Mouse (Mus musculus) spleen, postnatal 36 days (tissue): ENCODE measurements around the gene Fxr1.
"Not testable (repeated sequence)": the region's sequence is repeated elsewhere in the genome, so short reads cannot be mapped to it uniquely, and the experiment has no call there.

Experiments
- DNase-seq, 2 experiments: peaks; one replicate each; pipeline ENCODE4 v3.0.0; 2022; ENCODE audit warnings: low spot score in 2 of 2, mixed read lengths in 1 of 2

Fxr1 gene

DNA sequence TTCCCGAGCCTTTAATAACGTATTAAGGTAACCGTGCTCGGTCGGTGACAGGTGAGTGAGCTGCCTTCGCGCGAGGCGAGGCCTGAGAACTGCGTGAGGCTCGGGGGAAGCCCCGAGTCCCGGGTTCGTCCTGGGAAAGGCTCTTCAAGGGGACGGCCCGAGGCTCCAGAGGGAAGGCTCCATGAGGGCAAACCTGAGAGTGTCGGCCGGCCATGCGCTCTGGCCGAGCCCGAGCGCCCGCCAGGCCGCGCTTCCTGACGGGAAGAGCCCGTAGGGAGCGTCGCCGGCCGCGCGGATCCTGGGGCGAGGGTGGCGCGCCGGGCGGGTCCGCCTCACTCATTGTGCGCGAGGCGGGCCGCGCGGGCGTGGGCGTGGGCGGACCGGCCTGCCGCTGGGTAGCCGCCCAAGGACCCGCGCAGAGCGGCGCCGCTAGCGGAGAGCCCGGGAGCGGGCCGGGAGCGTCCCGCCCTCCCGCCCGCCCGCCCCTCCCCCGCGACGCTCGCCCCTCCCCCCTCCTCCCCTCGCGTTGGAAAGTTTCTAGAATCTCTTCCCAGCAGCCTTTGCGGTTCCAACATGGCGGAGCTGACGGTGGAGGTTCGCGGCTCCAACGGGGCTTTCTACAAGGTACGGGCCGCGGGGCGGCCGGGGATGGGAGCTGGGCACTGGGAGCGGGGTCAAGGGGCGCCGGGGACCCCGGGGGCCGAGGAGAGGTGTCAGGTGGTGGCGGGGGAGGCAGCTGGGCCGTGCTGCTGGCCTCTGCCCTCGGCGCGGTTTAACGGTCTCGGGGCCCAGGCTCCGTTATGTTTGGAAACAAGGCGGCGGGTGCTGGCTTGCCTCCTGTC lies at the start of gene Fxr1:
TSS of gene Fxr1 (plus strand) at position 404 of the 842 bp plus-strand sequence.
- peak; percentile 77 to 79 for DNase-seq

DNA sequence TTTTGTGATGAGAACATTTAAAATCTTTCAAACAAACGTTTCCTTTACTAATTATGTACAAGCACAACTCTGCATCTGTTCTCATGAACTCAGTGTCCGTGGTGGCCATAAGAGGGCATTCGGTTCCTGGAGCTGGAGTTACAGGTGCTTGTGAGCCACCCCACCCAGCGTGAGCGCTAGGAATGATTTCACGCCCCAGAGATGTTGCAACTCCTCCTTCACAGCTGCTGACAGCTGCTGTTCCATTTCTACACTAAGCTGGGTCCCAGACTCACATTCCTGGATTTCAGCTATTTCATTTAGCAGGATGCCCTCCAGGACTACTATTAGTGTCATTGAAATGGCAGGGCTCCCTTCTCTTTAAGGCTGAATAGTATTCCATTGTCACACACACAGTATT lies 40.3 kb upstream of the Fxr1 start:
- no peak for DNase-seq

DNA sequence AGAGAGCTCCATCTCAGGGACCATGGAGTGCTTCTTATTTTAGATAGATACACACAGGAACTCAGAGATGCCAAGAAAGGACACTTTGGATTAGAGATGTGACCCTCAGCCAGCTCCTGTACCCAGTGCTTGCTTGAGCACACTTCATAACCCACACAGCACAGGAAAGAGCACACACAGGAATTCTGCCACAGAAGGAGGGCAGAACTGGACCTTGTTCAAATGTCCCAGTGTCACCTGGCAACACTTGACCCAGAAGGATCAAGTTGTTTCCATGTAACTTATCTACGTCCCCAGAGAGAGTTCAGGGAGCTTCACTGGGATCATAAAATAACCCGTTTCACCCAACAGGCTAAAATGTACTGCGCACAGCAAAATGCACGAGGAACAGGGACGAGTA lies 37.0 kb upstream of the Fxr1 start:
- DNase-seq, result no peak

DNA sequence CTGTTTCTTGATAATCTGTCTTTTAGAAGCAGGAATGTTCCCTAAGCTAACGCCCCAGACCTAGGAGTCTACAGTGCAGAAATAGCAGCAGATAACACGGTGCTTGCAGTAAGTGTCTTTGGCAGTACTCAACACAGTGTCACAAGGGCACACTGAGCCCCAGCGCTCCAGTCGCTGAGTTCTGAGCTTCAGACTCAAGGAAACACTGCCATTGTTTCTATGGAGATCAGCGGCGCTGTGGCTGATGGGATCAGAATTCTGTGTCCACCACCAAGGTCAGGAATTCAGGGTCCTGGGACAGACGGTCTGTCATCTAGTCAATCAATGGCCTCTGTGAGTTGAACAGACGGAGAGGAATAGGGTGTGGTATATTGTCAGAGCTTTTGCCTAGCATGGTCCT lies 30.4 kb upstream of the Fxr1 start:
- DNase-seq, result no peak

DNA sequence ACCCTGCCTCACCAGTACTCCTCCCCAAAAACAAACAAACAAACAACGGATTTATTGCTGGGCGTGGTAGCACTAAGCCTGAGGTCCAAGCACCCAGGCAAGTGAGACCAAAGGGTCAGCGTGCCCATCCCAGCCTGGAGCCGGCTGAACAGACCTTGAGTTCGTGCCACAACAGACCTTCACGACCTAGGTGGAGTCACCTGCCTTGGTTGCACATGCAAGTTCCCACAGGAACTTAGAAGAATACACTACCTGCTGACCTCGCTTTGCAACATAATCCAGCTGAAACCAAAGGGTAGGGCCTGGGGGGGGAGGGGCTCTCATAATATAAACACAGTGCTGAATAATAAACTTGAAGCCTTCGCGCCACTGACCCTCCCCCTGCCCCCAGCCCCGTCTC lies 29.3 kb upstream of the Fxr1 start:
- DNase-seq, result no peak

DNA sequence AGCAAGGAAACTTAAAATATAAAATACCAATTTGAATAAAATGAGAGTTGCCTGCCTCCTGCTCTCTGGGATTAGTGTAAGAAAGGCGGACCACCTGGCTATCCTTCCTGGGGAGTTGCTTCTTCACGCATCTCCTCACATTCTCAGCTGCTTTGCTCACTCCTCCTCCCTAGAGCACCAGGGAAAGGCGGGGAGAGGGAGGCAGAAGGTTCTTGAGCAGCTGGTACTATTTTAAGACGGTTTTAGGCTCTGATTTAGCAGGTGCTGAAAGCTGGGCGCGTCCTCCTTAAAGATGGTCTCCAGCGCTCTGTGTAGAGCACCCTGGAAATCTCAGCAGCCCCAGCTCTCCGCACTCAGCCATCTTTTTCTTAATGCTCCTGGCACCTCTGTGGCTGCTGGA lies 28.8 kb upstream of the Fxr1 start:
- no peak for DNase-seq

DNA sequence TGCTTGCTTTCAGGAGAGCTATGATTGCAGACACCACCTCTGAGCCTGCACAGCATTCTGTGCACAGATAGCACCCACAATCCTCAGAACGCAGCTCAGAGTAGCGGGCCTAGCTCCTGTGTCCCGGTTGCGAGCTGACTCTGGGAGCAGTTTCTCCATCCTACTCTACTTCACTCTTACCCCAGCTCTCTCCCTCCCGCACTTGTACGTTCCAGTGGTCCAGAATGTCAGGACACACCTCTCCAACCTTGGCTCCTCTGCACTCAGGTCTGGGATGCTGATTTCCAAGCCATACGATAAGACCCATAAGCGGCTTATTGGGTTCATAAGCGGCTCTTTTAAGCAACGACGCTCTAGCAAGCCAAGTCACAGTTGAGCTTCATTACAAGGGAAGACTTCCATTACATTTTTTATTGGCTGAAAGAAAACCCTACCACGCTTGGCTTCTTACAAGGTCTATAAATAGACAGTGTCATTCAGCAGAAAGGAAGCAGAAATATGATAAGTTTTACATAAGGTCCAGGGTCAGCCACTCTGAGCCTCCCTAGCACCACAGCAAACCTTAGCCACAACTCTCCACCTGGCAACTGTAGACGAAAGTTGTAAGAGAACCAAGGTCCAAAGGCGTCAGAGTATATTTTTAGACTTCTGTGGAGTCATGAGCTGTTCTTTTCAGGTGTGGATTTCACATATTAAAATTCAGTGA lies 26.2 kb upstream of the Fxr1 start:
- no peak for DNase-seq

DNA sequence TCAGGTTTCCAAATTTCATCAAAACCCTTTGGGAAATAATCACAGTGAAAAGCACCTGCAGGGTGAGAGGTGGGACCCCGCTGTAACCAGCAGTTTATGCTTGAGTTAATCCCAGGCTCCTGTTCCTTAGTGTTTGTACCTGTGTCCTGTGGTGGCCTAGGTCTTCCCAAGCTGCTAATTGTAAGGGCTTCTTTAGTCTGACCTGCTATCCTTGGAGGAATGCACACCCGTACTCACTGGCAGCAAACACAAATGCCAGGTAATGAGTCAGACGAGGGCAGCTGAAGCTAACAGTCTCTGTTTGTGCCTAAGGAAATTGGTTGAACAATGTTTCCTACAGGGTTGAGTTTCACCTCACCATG lies 25.6 kb upstream of the Fxr1 start:
- no peak for DNase-seq

DNA sequence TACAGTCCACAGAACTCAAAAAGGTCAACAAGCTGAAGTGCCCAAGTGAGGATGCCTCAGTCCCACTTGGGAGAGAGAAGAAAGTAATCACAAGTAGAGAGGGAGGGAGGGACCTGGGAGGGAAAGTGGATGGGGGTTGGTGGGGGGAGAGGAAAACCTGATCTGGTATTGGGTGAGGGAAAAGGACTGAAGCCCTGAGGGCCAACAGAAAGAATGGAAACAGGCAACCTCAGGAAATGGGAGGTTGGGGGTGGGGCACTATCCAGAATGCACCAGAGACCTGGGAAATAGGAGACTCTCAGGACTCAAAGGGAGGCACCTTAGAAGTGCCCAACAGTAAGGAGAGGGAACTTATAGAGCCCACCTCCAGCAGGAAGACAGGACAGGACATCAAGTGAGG lies 18.1 kb upstream of the Fxr1 start:
- not testable (repeated sequence) for DNase-seq

DNA sequence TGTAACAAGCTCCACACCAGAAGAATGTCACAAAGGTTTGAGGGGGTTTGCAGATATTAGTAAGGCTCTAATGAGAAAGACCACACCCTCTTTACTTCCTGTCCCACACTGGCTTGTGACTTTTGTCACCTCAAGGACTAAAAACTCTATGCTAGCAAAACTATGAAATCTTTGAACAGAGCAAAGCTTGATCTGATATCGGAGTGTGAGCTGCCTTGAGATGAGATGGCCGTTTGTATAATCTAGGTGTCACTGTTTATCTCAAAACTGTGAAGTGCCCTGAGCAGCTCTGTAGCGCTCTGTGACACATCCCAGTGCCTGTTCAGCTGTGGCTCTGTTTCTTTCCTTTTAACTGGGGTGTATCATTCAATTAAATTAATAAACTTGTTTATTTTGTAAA lies 15.9 kb upstream of the Fxr1 start:
- DNase-seq, result no peak

DNA sequence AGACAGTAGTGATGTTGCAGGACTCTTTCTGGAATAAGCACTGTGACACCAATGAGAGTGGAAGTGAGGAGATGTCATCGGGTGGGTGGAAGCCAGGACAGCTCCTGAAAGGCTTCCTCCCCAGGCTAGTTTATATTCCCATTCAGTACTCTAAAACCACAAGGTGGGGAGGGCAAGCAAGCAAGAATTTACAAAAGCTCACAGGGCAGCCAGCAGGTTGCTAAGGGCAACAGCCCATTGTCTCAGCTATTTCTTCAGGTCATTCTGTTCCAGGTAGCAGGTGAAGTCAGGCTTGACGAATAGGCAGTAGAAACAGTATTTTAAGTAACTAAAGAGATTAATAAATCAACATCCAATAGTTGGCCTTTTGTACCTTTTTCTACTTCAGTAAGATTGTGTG lies 13.4 kb upstream of the Fxr1 start:
- DNase-seq, result no peak

DNA sequence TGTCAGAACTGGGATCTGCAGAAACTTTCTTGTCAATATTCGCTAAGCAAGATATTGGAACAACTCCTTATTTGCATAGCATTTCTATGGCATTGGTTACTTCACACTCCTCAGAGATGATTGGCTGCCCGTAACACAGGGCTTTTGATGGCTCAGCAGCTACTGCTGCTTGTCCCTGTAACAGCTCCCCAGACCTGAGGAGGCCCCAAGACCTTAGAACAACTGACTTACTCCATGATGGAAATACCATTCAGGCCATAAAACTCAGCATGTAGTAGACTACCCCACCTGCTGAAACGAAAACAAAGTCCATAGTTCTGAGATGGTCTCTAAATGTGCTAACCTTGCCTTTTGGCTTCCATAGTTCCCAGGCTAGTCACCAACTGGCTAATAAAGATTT lies 12.9 kb upstream of the Fxr1 start:
- DNase-seq, result no peak

DNA sequence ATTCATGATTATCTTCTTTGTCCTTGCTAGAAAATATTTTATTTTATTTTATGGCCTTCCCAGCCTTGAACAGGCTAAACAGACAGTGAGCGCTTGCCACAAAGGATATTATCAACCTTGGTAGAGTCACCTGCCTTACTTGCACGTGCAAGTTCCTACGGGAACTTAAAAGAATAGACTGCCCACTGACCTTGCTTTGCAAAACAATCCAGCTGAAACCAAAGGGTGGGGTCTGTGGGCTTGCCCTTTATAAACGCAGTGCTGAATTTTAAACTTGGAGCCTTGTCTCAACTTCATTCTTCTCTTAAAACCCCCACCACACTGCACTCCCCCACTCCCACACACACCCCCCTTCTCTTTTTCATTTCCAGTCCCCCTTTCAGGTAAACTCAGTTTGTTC lies 12.1 kb upstream of the Fxr1 start:
- DNase-seq, result no peak

DNA sequence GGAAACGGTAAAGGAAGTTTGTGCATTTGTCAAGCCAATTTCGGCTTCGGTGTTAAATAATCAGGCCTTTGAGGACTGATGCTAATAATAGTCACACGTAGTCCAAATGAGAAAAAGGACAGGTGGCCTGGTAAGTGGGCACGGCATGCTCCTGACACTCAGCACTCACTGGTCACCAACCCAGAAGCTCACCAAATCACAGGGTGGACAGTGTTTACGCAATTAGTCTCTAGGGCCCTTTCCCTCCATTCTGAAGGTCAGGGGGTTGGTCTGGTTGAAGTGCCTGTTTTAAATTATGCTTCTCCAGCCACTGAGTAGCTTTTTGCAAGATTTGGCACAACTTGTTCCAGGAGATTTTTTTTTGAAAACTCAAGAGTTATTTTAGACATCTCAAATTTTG lies 11.6 kb upstream of the Fxr1 start:
- no peak for DNase-seq

DNA sequence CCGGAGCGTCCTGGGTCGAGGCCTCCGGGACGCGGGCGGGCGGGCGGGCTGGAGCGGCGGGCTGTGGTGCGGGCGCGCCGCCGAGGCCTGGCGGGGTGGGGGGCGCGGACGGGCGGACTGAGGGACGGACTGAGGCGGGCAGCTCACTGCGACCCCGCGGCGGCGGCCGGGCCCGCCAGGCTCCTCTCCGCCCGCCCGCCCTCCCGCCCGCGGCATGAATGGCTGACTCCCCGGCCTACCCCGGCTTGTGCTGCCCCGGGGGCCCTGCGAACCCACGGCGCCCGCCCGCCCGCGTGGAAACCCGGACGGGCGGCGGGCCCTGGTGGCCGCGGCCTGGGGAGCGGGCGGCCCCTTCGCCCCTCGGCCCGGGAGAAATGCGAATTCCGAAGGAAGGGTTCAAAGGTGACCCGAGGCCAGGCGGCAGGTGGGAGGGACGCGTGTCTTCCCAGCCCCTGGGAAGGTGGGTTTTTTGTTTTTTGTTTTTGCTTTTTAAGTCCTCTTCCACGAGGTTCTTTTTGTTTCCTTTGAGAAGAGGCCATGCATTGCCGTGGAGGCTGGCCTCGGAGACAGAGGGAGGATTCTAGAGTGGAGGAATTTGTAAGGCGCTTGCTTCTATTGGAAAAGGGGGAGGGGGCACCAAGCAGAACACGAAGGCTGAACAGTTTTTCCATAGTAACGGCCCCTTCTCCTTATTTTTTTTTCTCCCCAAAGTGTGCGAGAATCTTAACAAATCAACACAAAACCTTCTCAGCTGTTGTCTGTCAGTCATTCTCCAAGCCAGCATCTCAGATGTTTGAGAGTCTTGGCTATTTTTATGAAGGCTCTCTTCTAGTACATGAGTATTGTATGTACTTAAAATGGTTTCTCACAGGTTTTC lies 877 bp downstream of the Fxr1 start:
- peak; percentile 2 to 4 for DNase-seq

DNA sequence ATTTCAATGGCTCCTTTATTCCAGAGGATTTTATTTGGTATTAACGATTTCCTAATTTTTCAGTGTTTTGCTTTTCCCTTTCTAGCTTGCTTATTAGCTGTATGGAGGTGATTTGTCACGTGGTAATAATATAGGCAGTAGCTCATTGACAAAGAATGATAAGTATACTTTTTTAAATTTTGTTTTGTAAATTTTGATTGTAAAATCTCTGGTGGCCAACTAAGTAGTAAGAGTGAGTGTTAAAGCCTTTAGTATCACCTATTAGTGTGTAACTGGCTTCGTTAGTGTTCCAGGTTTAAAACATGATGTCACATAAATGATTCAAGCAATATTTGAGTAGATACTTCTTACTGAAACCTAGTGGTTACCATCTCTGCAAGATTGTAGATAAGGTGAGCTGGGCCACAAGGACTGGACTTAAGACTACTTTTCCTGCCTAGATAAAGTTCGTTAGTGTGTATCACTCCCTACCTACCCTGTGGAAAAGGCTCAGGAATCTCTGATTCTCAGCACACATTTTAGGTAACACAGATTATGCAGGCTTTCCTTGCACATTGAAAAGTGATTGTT lies 1.6 kb downstream of the Fxr1 start:
- no peak for DNase-seq

DNA sequence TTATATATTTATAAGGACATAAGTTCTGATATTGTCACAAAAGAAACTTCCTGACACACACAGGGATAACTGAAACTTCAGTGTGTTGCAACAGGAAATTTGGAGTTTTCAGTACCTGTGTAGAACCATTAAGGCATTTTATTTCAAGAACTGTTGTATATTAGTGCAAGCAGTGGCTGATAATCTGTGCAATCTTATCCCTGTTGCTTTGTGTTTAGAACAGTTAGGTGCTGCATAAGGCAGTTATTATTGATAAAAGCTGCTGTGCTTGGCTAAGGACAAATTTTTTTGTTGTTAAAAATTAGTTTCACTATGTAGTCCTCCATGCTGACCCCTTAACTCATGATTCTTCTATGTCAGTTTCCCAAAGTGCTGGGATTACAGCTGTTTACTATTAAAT lies 9.2 kb downstream of the Fxr1 start:
- no peak for DNase-seq

DNA sequence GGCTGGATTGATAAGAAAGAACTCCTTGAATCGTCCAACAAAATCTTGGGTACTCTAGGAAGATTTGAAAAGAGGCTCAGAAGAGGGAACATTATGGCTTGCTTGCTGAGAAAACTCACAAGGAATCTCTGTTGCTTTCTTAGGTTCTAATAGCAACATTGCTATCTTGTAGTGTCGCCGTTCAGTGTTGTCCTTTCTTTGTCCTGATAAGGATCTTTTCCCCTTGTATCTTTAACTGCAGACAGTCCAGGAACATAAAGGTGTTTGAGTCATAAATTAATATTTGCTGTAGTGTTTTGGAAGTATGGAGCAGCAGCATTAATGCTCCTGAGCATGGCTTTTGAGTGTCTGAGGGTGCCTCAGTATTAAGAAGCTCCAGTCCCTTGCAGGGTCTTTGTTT lies 10.9 kb downstream of the Fxr1 start:
- no peak for DNase-seq

DNA sequence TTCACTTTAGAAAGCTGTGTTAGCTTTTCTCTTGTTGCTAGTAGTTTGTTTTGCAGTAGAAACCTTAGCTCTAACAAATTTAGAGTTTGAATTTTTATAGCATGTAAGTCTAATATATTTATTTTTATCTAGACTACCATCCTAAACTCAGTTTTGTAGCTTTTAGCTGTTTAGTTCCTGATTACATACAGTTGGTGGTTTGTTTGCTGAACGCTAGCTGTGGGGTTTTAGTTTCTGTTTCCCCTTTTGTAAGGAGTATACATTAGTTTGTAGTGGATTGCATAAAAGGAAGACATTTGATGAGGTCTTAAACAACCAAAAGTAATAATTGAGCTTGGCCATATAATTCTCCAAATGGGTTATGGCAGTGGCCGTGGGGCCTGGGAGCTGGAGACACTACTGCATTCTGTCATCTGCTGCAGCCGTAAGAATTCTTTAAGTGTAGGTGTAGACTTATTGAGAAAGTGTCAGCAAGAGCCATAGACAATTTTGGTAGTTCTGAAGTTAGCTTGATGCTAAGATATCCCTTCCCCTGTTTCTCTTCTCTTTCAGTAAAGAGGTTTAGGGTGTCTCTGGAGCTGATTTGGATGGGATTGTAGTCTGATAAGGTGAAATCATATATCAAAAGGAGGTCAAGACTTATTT lies 14.1 kb downstream of the Fxr1 start:
- peak in 1 of 2 experiments; percentile 13 for DNase-seq

DNA sequence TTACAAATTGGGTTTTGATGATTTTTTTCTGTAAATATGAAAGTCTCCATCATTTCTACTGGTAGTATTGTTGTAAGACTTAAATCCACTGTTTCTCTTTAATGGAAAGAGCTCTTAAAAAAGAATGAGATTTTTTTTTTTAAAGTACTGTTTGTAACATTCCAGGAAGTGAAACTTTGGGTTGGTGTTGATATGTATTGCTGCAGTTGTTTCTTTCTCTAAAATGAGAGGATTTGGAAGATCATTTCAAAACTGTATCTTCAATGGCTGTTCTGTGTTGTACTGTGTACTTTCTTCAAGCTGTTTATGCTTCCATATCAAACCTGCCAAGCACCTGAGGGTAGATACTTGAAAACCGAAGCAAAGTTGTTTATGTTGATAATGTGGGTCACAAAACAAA lies 15.1 kb downstream of the Fxr1 start:
- DNase-seq, result no peak

DNA sequence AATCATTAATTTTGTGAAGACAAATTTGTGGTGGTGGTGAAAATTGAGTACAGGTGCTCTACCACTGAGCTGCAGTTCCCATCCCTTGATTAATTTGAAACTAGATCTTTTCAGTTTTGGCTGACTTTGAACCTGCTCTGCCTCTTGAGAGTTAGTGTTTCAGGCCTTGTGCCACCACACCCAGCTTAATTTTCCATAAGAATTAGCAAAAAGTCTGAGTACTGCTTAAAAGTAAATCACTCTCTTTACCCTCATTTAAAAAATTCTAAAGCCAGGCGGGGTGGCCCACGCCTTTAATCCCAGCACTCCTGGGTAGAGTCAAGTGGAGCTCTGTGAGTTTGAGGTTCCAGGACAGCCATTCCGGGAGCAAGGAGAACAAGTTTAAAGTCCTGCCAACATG lies 16.0 kb downstream of the Fxr1 start:
- DNase-seq, result no peak

DNA sequence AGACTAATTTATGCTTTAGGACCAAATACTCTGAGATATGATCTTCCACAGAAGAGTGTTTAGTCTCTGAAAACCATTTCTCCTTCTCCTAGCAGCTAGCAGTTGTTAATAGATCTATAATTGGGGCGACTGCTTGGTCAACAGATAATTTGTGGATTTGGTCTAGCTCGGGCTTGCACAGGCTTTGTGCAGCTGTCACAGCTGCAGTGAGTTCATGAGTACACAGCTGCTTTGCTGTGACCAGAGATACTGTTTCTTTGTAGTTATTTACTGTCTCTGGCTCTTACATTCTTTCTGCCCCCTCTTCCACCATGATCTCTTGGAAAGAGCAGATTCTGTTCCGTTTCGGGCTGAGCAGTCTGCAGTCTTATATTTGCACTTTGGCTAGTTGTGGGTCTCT lies 22.2 kb downstream of the Fxr1 start:
- DNase-seq, result no peak
